Mouse (Mus musculus): ENCODE measurements around the gene Pde6h.

DNA sequence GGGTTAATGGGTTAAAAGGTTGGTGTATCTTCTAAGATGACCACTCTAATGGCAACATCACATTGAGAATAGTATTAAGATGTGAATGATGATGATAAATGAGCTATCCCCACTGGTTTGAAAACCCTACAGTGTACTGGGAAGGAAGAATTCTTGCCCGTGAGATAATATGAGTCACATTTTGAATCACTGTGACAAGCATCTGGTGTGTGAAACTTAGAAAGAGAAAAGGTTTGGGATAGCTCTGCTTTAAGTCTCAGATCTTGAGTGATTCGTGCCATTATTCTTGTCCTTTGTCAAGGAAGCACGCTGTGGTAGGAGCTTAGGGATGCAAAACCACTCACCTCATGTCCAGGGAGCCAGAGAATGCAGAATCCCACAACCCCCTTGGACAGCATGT is 75.4 kb downstream of the Pde6h start:
- no peak for TF ChIP-seq EP300 (IDR thresholded peaks at IDR 0.05; ENCODE audit: low read depth in 1 of 2, low read length in 2 of 2)
- no peak for TF ChIP-seq USF1 (IDR thresholded peaks at IDR 0.05; ENCODE audit: low read depth, low read length)
- TF ChIP-seq NELFE (IDR thresholded peaks at IDR 0.05; ENCODE audit: low read depth, low read length), result no peak
- no peak for TF ChIP-seq POLR2A (IDR thresholded peaks at IDR 0.05; ENCODE audit: control insufficient read depth in 1 of 2, insufficient read depth in 1 of 2, low read depth in 1 of 2, low read length in 2 of 2, poor library complexity in 1 of 2)
- TF ChIP-seq CTCF (IDR thresholded peaks at IDR 0.05 in 2 of 3, conservative IDR thresholded peaks at IDR 0.05 in 1 of 3; ENCODE audit: control insufficient read depth in 1 of 3, insufficient read depth in 1 of 3, low read depth in 2 of 3, low read length in 3 of 3, poor library complexity in 1 of 3, severe bottlenecking in 1 of 3), result no peak
- no peak for TF ChIP-seq USF2 (IDR thresholded peaks at IDR 0.05; ENCODE audit: borderline replicate concordance in 1 of 2, insufficient read depth in 1 of 2, low read depth in 1 of 2, low read length in 2 of 2)
- no peak for TF ChIP-seq GATA1 (IDR thresholded peaks at IDR 0.05; ENCODE audit: low read depth, low read length)
- TF ChIP-seq ZC3H11A (IDR thresholded peaks at IDR 0.05; ENCODE audit: low read depth, low read length), result no peak

Data from MEL (cell line).